Mouse (Mus musculus) myocyte (in vitro differentiated cells): ENCODE results near the gene Pde7b.

ENCODE experiments used
- MYOG ChIP-seq, 3 experiments: IDR thresholded peaks; one replicate each; pipeline ENCODE4 v1.6.1; 2011; ENCODE audit warnings: control low read depth in 2 of 3, low read depth in 2 of 3, mild to moderate bottlenecking in 2 of 3; ENCODE audit not compliant: insufficient read length in 2 of 3, control insufficient read depth in 1 of 3, insufficient read depth in 1 of 3
- TCF3 ChIP-seq: IDR thresholded peaks from one replicate; pipeline ENCODE4 v1.6.1; 2011; ENCODE audit warnings: low read depth, control low read depth; ENCODE audit not compliant: insufficient read length

GRCm38 (mm10) chr10:20507732-20508412 lies 217.0 kb downstream of the Pde7b start:
- TF ChIP-seq TCF3 (no peak), MYOG (IDR thresholded peaks at IDR 0.05; ENCODE audit: control insufficient read depth in 1 of 3, insufficient read depth in 1 of 3, insufficient read length in 2 of 3, low read depth in 2 of 3) (no peak)
